Comparison of ENCODE assay signal across 12 mouse cellular contexts in genomic region chr5:134453577-134453976, GRCm38 (mm10). TPM values are rescaled to one million over a fixed set of nuclear protein-coding genes. Genes with fewer than 3 reads are reported as not detected.
DNase-seq lines count a peak whose midpoint lies in the region; ATAC-seq and TF ChIP-seq lines count a peak whose summit lies in the region.
"Had no signal": no experiment of that assay in that cellular context is flagged by ENCODE, and none has a peak within 500 bp of the region (broad histone marks: within the 10 kb centered on the region; RNA-seq: fewer than 3 reads in every experiment).

No protein-coding gene starts in this region.

- H3K9ac ChIP-seq in midbrain, embryonic 16.5 days (ENCODE audit: low read depth, low read length): no peak overlapping the region
- H3K9ac ChIP-seq in hindbrain, embryonic 15.5 days: no peak overlapping the region

- H3K36me3 ChIP-seq in heart, embryonic 10.5 days: peaks cover 26% of the 10 kb centered on the region
- peaks cover 58% of the 10 kb centered on the region for H3K36me3 ChIP-seq in midbrain, embryonic 10.5 days
- H3K36me3 ChIP-seq in midbrain, embryonic 16.5 days (ENCODE audit: control insufficient read depth, insufficient read depth, low read length): no peaks in the 10 kb centered on the region
- H3K36me3 ChIP-seq in hindbrain, embryonic 15.5 days: peaks cover 7% of the 10 kb centered on the region; the same call in 1 of the 2 replicates
- no peaks in the 10 kb centered on the region for H3K36me3 ChIP-seq in myocyte (ENCODE audit: control insufficient read depth, insufficient read depth)

- H3K4me1 ChIP-seq in heart, embryonic 10.5 days: peaks cover 26% of the 10 kb centered on the region
- H3K4me1 ChIP-seq in midbrain, embryonic 10.5 days: peaks cover 30% of the 10 kb centered on the region
- H3K4me1 ChIP-seq in midbrain, embryonic 16.5 days (ENCODE audit: control insufficient read depth, insufficient read depth, low read length): peaks cover 20% of the 10 kb centered on the region
- H3K4me1 ChIP-seq in hindbrain, embryonic 15.5 days (replicated peaks): peaks cover 32% of the 10 kb centered on the region

- no peak for TF ChIP-seq POLR2A in myocyte (IDR thresholded peaks at IDR 0.05; ENCODE audit: insufficient read length, low read depth)

- no peak overlapping the region for H3K4me3 ChIP-seq in heart, embryonic 10.5 days
- peak overlapping the region; percentile 86; the same call in 1 of the 2 replicates for H3K4me3 ChIP-seq in midbrain, embryonic 10.5 days
- no peak overlapping the region for H3K4me3 ChIP-seq in midbrain, embryonic 16.5 days (ENCODE audit: low read depth, low read length)
- H3K4me3 ChIP-seq in hindbrain, embryonic 15.5 days: no peak overlapping the region
- H3K4me3 ChIP-seq in myocyte: peak overlapping the region; percentile 100

- 0 out of 2 replicates have a peak overlapping the region, but pooled peaks have one; percentile 29 for H3K27ac ChIP-seq in heart, embryonic 10.5 days
- no peak overlapping the region for H3K27ac ChIP-seq in midbrain, embryonic 10.5 days (replicated peaks)
- H3K27ac ChIP-seq in midbrain, embryonic 16.5 days (ENCODE audit: low read length): no peak overlapping the region
- no peak overlapping the region for H3K27ac ChIP-seq in hindbrain, embryonic 15.5 days (replicated peaks)
- H3K27ac ChIP-seq: macrophage had no signal

- H3ac ChIP-seq in myocyte (ENCODE audit: control insufficient read depth, insufficient read length): no peak overlapping the region

- H3K4me2 ChIP-seq in midbrain, embryonic 16.5 days (ENCODE audit: low read length): no peak overlapping the region; the same call in 1 of the 2 replicates
- H3K4me2 ChIP-seq in hindbrain, embryonic 15.5 days: peak overlapping the region; percentile 93; the same call in 1 of the 2 replicates
- peak overlapping the region; percentile 88 for H3K4me2 ChIP-seq in myocyte (ENCODE audit: low read depth)
- H3K4me2 ChIP-seq: liver, embryonic 11.5 days had no signal

- DNase-seq in heart, embryonic 10.5 days (ENCODE audit: low spot score): no peak
- no peak for DNase-seq in heart, postnatal 4 days
- no peak for DNase-seq in midbrain, embryonic 10.5 days (ENCODE audit: low spot score)
- no peak for DNase-seq in testis, postnatal 14 days (ENCODE audit: low spot score)
- DNase-seq in B cell, adult 2 months: no peak
- DNase-seq: kidney, adult 18-20 months; right cerebral cortex, adult 18-20 months had no signal

- H3K79me2 ChIP-seq in myocyte (ENCODE audit: control insufficient read depth, insufficient read depth): peaks cover 75% of the 10 kb centered on the region

- 34% methylated on average over 1 of the region's 1 CpGs for whole genome bisulfite sequencing in heart, embryonic 10.5 days
- WGBS in midbrain, embryonic 10.5 days: 77% methylated on average over 1 of the region's 1 CpGs
- 23% methylated on average over 1 of the region's 1 CpGs for WGBS in midbrain, embryonic 16.5 days
- WGBS in hindbrain, embryonic 15.5 days: 16% methylated on average over 1 of the region's 1 CpGs

- no peaks in the 10 kb centered on the region for H3K27me3 ChIP-seq in heart, embryonic 10.5 days (ENCODE audit: insufficient read depth, poor library complexity, severe bottlenecking)
- no peaks in the 10 kb centered on the region for H3K27me3 ChIP-seq in midbrain, embryonic 10.5 days (ENCODE audit: low read depth, poor library complexity, severe bottlenecking)
- no peaks in the 10 kb centered on the region for H3K27me3 ChIP-seq in midbrain, embryonic 16.5 days (ENCODE audit: control insufficient read depth, insufficient read depth, low read depth, low read length)
- no peaks in the 10 kb centered on the region for H3K27me3 ChIP-seq in hindbrain, embryonic 15.5 days
- H3K27me3 ChIP-seq in myocyte (ENCODE audit: control insufficient read depth, insufficient read depth, insufficient read length): no peaks in the 10 kb centered on the region

- H3K9me3 ChIP-seq in heart, embryonic 10.5 days: no peaks in the 10 kb centered on the region
- peaks cover 26% of the 10 kb centered on the region for H3K9me3 ChIP-seq in midbrain, embryonic 10.5 days (replicated peaks)
- no peaks in the 10 kb centered on the region for H3K9me3 ChIP-seq in midbrain, embryonic 16.5 days (replicated peaks; ENCODE audit: control insufficient read depth, low read length, poor library complexity, severe bottlenecking)
- H3K9me3 ChIP-seq in hindbrain, embryonic 15.5 days: no peaks in the 10 kb centered on the region

- no peak for ATAC-seq in midbrain, embryonic 16.5 days
- no peak for ATAC-seq in hindbrain, embryonic 15.5 days (ENCODE audit: low FRiP score, low read depth)

TF ChIP-seq in myocyte, 11 proteins besides CTCF, POLR2A, EP300 and RAD21:
- TF ChIP-seq TCF12 (IDR thresholded peaks at IDR 0.05; ENCODE audit: insufficient read depth, poor library complexity, severe bottlenecking): no peak
- no peak for TF ChIP-seq REST (IDR thresholded peaks at IDR 0.05; ENCODE audit: insufficient read depth, insufficient read length)
- TF ChIP-seq MAX (IDR thresholded peaks at IDR 0.05; ENCODE audit: low read depth): no peak
- TF ChIP-seq SRF (IDR thresholded peaks at IDR 0.05; ENCODE audit: control insufficient read depth, insufficient read length, low read depth): no peak
- TF ChIP-seq MYOG (IDR thresholded peaks at IDR 0.05; ENCODE audit: control insufficient read depth in 1 of 3, insufficient read depth in 1 of 3, insufficient read length in 2 of 3, low read depth in 2 of 3): no peak

RNA-seq across cellular contexts. Expression of gene Gtf2ird1, which starts 2.9 kb away (rescaled TPM):
- 64.1 and 74.8 TPM in 2 replicates for polyA plus RNA-seq in heart, embryonic 10.5 days (2016; fragmentation: Nextera tagmentation; extraction: Ambion mirVana)
- 10 to 100 TPM; 59.8 to 60.3 TPM for total RNA-seq in heart, postnatal 4 days (2021)
- 96.4 and 109 TPM in 2 replicates for polyA plus RNA-seq in midbrain, embryonic 10.5 days (2016; fragmentation: Nextera tagmentation; extraction: Ambion mirVana)
- 74.3 and 81.5 TPM in 2 replicates for polyA plus RNA-seq in midbrain, embryonic 16.5 days (2015; fragmentation: Nextera tagmentation; extraction: Ambion mirVana)
- polyA plus RNA-seq in hindbrain, embryonic 15.5 days (2015; fragmentation: Nextera tagmentation; extraction: Ambion mirVana): 69.0 and 73.7 TPM in 2 replicates
- 62.0 TPM for polyA plus RNA-seq in myocyte (2012; fragmentation: generic; extraction: Trizol)

Comparison
In these comparisons a context has a peak if more than half of its experiments do, and no peak if none do; other contexts are left out.
1. H3K4me3 ChIP-seq: peak in midbrain, embryonic 10.5 days (single experiment) and myocyte (single experiment); none in heart, embryonic 10.5 days (single experiment), midbrain, embryonic 16.5 days (single experiment) and hindbrain, embryonic 15.5 days (single experiment).